Mouse (Mus musculus) heart, adult 2 months (tissue): Measurements from ENCODE around the gene Trim33.

Experiments used
- CTCF ChIP-seq: fragments of 200-600 bp; IDR thresholded peaks from 2 replicates; pipeline ENCODE4 v1.8.1; 2022; ENCODE audit warnings: antibody characterized with exemption, mild to moderate bottlenecking, moderate library complexity
- EP300 ChIP-seq: fragments of 200-500 bp; IDR thresholded peaks from 2 replicates; pipeline ENCODE4 v1.6.1; 2011; ENCODE audit warnings: low read depth, low read length, control low read depth; ENCODE audit not compliant: insufficient read depth
- POLR2A ChIP-seq: fragments of 200-500 bp; IDR thresholded peaks from 2 replicates; pipeline ENCODE4 v1.6.1; 2011; ENCODE audit warnings: mild to moderate bottlenecking, low read depth, low read length, control low read depth; ENCODE audit not compliant: insufficient read depth

DNA sequence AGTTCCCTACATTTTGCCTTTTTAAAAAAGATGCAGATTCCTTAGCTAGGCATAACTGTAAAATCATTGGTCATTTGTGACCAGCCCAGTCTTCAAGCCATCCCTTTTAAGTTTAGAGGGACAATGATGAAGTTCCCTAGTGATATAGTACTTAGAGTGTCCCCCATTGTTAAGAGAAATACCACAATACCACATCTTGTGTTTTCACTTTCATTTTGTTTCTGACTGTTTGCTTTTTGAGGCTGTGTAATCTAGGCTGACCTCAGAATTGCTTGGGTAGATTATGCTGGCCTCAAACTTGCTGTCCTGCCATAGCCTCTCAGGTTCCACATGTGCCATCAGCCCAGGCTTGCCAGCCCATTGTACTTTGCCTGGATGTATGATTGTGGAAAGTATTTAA is 35.2 kb downstream of the Trim33 start:
- TF ChIP-seq CTCF (no peak), EP300 (no peak), POLR2A (no peak)
